In the genomic region with DNA sequence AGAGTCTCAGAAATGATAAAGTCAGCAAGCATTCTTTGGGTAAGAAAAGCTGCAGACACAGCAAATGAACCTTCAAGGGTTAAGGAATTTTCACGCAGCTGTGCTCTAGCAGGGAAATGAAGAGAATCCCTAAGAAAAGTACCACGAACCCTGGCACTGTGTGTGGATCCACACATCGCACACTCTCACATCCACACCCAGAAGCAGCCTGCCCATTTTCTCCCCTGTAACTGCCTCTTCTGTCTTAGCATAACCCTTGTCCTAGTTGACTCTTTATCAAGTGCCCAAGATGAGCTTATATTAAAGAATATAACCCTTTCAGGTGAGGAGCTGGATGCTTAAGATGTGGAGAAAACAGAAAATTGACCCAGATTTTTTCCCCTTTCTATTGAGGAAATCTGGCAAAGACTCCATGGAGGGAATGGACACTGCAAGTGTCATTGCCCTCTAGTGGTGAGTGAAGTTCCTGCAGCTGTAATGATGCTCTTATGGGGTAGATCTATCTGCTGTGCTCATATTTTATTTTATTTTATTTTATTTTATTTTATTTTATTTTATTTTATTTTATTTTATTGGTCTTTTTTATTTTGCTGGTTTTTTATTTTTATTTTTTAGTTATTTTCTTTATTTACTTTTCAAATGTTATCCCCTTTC, we compare ENCODE assay signal across 10 mouse cellular contexts.
DNase-seq lines count a peak whose midpoint lies in the region; ATAC-seq and TF ChIP-seq lines count a peak whose summit lies in the region.
"Had no signal": no experiment of that assay in that cellular context is flagged by ENCODE, and none has a peak within 500 bp of the region (broad histone marks: within the 10 kb centered on the region; RNA-seq: fewer than 3 reads in every experiment).

No protein-coding gene starts in this region.

- peak; percentile 86 for TF ChIP-seq CTCF in layer of hippocampus, adult 2 months (conservative IDR thresholded peaks at IDR 0.05)

- ATAC-seq in intestine, embryonic 14.5 days (replicated peaks; ENCODE audit: low FRiP score, low TSS enrichment, low read depth): peak; percentile 75; the same call in 1 of the 2 replicates
- ATAC-seq in intestine, embryonic 15.5 days: no peak
- peak; percentile 63 for ATAC-seq in CD4-positive, CD25-positive, alpha-beta regulatory T cell, adult 4 months
- peak; percentile 75; the same call in 1 of the 2 replicates for ATAC-seq in forebrain, embryonic 12.5 days (ENCODE audit: low FRiP score)

- no peaks in the 10 kb centered on the region for H3K9me3 ChIP-seq in intestine, embryonic 14.5 days (ENCODE audit: control insufficient read depth, low read length)
- H3K9me3 ChIP-seq in intestine, embryonic 15.5 days: no peaks in the 10 kb centered on the region
- H3K9me3 ChIP-seq in forebrain, embryonic 12.5 days: no peaks in the 10 kb centered on the region
- H3K9me3 ChIP-seq: embryonic facial prominence, embryonic 15.5 days; limb, embryonic 13.5 days had no signal

- no peak overlapping the region for H3K9ac ChIP-seq in intestine, embryonic 14.5 days (ENCODE audit: low read length)
- no peak overlapping the region for H3K9ac ChIP-seq in intestine, embryonic 15.5 days
- H3K9ac ChIP-seq in forebrain, embryonic 12.5 days: no peak overlapping the region
- H3K9ac ChIP-seq: embryonic facial prominence, embryonic 15.5 days; limb, embryonic 13.5 days had no signal

- H3K36me3 ChIP-seq in intestine, embryonic 14.5 days (ENCODE audit: control insufficient read depth, insufficient read depth, low read length): no peaks in the 10 kb centered on the region
- no peaks in the 10 kb centered on the region for H3K36me3 ChIP-seq in intestine, embryonic 15.5 days
- H3K36me3 ChIP-seq in forebrain, embryonic 12.5 days (replicated peaks): no peaks in the 10 kb centered on the region
- H3K36me3 ChIP-seq: embryonic facial prominence, embryonic 15.5 days; limb, embryonic 13.5 days had no signal

- H3K4me2 ChIP-seq in intestine, embryonic 14.5 days (ENCODE audit: low read length): no peak overlapping the region
- H3K4me2 ChIP-seq in intestine, embryonic 15.5 days (replicated peaks): no peak overlapping the region
- no peak overlapping the region for H3K4me2 ChIP-seq in forebrain, embryonic 12.5 days
- H3K4me2 ChIP-seq: embryonic facial prominence, embryonic 15.5 days; limb, embryonic 13.5 days had no signal

- no peak overlapping the region for H3K4me3 ChIP-seq in intestine, embryonic 14.5 days (ENCODE audit: low read depth, low read length)
- no peak overlapping the region for H3K4me3 ChIP-seq in intestine, embryonic 15.5 days (replicated peaks)
- H3K4me3 ChIP-seq in forebrain, embryonic 12.5 days (replicated peaks): no peak overlapping the region
- no peak overlapping the region for H3K4me3 ChIP-seq in layer of hippocampus, adult 2 months
- H3K4me3 ChIP-seq: embryonic facial prominence, embryonic 15.5 days; limb, embryonic 13.5 days had no signal

- no peak overlapping the region for H3K27ac ChIP-seq in intestine, embryonic 14.5 days (ENCODE audit: low read depth)
- no peak overlapping the region for H3K27ac ChIP-seq in intestine, embryonic 15.5 days
- no peak overlapping the region for H3K27ac ChIP-seq in forebrain, embryonic 12.5 days
- no peak overlapping the region for H3K27ac ChIP-seq in layer of hippocampus, adult 2 months
- H3K27ac ChIP-seq: embryonic facial prominence, embryonic 15.5 days; limb, embryonic 13.5 days had no signal

- H3K27me3 ChIP-seq in intestine, embryonic 14.5 days (replicated peaks; ENCODE audit: control insufficient read depth, insufficient read depth, low read length): no peaks in the 10 kb centered on the region
- no peaks in the 10 kb centered on the region for H3K27me3 ChIP-seq in intestine, embryonic 15.5 days (replicated peaks)
- H3K27me3 ChIP-seq in forebrain, embryonic 12.5 days: no peaks in the 10 kb centered on the region
- H3K27me3 ChIP-seq: embryonic facial prominence, embryonic 15.5 days; limb, embryonic 13.5 days had no signal

- WGBS in intestine, embryonic 14.5 days: 79% methylated on average over 3 of the region's 3 CpGs
- WGBS in intestine, embryonic 15.5 days: 78% methylated on average over 3 of the region's 3 CpGs
- 79% methylated on average over 3 of the region's 3 CpGs for WGBS in forebrain, embryonic 12.5 days

- no peak for DNase-seq in intestine, embryonic 14.5 days (ENCODE audit: low spot score)
- DNase-seq in R1 (ENCODE audit: low read depth, low spot score): peak; percentile 60
- DNase-seq in layer of hippocampus, adult 2 months (ENCODE audit: low spot score in 2 of 2): peak; percentile 26 to 50
- DNase-seq in retina, embryonic 14.5 days (ENCODE audit: low spot score): peak; percentile 76
- DNase-seq in spleen, postnatal 36 days (ENCODE audit: low spot score in 2 of 2): no peak

- H3K4me1 ChIP-seq in intestine, embryonic 14.5 days (replicated peaks; ENCODE audit: control insufficient read depth, insufficient read depth, low read length): no peaks in the 10 kb centered on the region
- no peaks in the 10 kb centered on the region for H3K4me1 ChIP-seq in intestine, embryonic 15.5 days (replicated peaks)
- no peaks in the 10 kb centered on the region for H3K4me1 ChIP-seq in forebrain, embryonic 12.5 days
- H3K4me1 ChIP-seq: embryonic facial prominence, embryonic 15.5 days had no signal

Comparison
In these comparisons a context has a peak if more than half of its experiments do, and no peak if none do; other contexts are left out.
1. DNase-seq: peak in R1 (single experiment), layer of hippocampus, adult 2 months (2 of 2) and retina, embryonic 14.5 days (single experiment); none in intestine, embryonic 14.5 days (single experiment) and spleen, postnatal 36 days (0 of 2).